Comparison of ENCODE assay signal across 13 mouse cellular contexts in genomic region chrX:103371627-103372026, GRCm38 (mm10). TPM values are rescaled to one million over a fixed set of nuclear protein-coding genes. Genes with fewer than 3 reads are reported as not detected.
DNase-seq lines count a peak whose midpoint lies in the region; ATAC-seq and TF ChIP-seq lines count a peak whose summit lies in the region.
"Had no signal": no experiment of that assay in that cellular context is flagged by ENCODE, and none has a peak within 500 bp of the region (broad histone marks: within the 10 kb centered on the region; RNA-seq: fewer than 3 reads in every experiment).

No protein-coding gene starts in this region.

- H3K4me1 ChIP-seq in kidney, adult 2 months (ENCODE audit: control insufficient read depth, insufficient read depth, low read length), result no peaks in the 10 kb centered on the region
- H3K4me1 ChIP-seq in kidney, embryonic 14.5 days (ENCODE audit: control insufficient read depth, insufficient read depth, low read length), result no peaks in the 10 kb centered on the region
- H3K4me1 ChIP-seq: embryonic facial prominence, embryonic 13.5 days; heart, embryonic 10.5 days had no signal

- ATAC-seq in kidney, embryonic 14.5 days (ENCODE audit: low FRiP score, low TSS enrichment), result no peak
- no peak; the same call in 1 of the 2 replicates for ATAC-seq in frontal cortex, adult (ENCODE audit: low TSS enrichment)

- 0 out of 2 replicates have a peak, but pooled peaks have one; percentile 5 for TF ChIP-seq CTCF in kidney, adult 2 months (conservative IDR thresholded peaks at IDR 0.05; ENCODE audit: insufficient read depth, insufficient read length, low read depth, low read length)

- H3K27me3 ChIP-seq in kidney, adult 2 months (replicated peaks; ENCODE audit: control insufficient read depth, insufficient read depth, low read length), result no peaks in the 10 kb centered on the region
- H3K27me3 ChIP-seq in kidney, embryonic 14.5 days (ENCODE audit: control insufficient read depth, insufficient read depth, low read length), result no peaks in the 10 kb centered on the region

- no peak overlapping the region for H3K4me3 ChIP-seq in kidney, adult 2 months (ENCODE audit: insufficient read depth, low read depth, low read length)
- H3K4me3 ChIP-seq in kidney, embryonic 14.5 days (ENCODE audit: low read length), result no peak overlapping the region
- H3K4me3 ChIP-seq: embryonic facial prominence, embryonic 13.5 days; heart, embryonic 10.5 days had no signal

- no peak overlapping the region for H3K4me2 ChIP-seq in kidney, embryonic 14.5 days (replicated peaks; ENCODE audit: low read depth, low read length)
- H3K4me2 ChIP-seq: embryonic facial prominence, embryonic 13.5 days had no signal

- intact Hi-C loops in left cerebral cortex, postnatal 36 days (cut with DNase I), result loop anchor here (5.0 kb wide), 1 partner anchor 99 kb away; no protein-coding TSS in a partner anchor

- peak; percentile 30 for DNase-seq in kidney, adult 2 months
- peak; percentile 68 for DNase-seq in 3T3-L1 (ENCODE audit: low read depth, low spot score)
- peak; percentile 55 for DNase-seq in CD4-positive, CD25-positive, alpha-beta regulatory T cell, adult 2 months (ENCODE audit: low read depth, low spot score)
- DNase-seq in embryo, embryonic 10 days (ENCODE audit: low spot score), result peak; percentile 44
- DNase-seq in left cerebral cortex, postnatal 36 days (ENCODE audit: low spot score in 2 of 2), result no peak
- no peak for DNase-seq in ovary, postnatal 36 days (ENCODE audit: low spot score)
- DNase-seq: adrenal gland, postnatal 25 days had no signal

- WGBS in kidney, adult 2 months, result 33% methylated on average over 2 of the region's 2 CpGs
- WGBS in kidney, embryonic 14.5 days, result 40% methylated on average over 2 of the region's 2 CpGs

- H3K36me3 ChIP-seq in kidney, adult 2 months (ENCODE audit: control insufficient read depth, insufficient read depth, low read length), result no peaks in the 10 kb centered on the region
- no peaks in the 10 kb centered on the region for H3K36me3 ChIP-seq in kidney, embryonic 14.5 days (ENCODE audit: control insufficient read depth, insufficient read depth, low read length)
- H3K36me3 ChIP-seq: embryonic facial prominence, embryonic 13.5 days; heart, embryonic 10.5 days had no signal

- no peak for TF ChIP-seq POLR2A in kidney, adult 2 months (IDR thresholded peaks at IDR 0.05; ENCODE audit: low read depth, low read length)

- no peaks in the 10 kb centered on the region for H3K9me3 ChIP-seq in kidney, embryonic 14.5 days (ENCODE audit: control insufficient read depth, low read length)
- H3K9me3 ChIP-seq: embryonic facial prominence, embryonic 13.5 days; heart, embryonic 10.5 days had no signal

- H3K9ac ChIP-seq in kidney, embryonic 14.5 days (ENCODE audit: low read depth, low read length), result no peak overlapping the region
- H3K9ac ChIP-seq: embryonic facial prominence, embryonic 13.5 days had no signal

- H3K27ac ChIP-seq in kidney, adult 2 months (ENCODE audit: insufficient read depth, low read depth, low read length), result no peak overlapping the region
- H3K27ac ChIP-seq in kidney, embryonic 14.5 days (ENCODE audit: low read depth, low read length), result no peak overlapping the region
- H3K27ac ChIP-seq: embryonic facial prominence, embryonic 13.5 days; heart, embryonic 10.5 days had no signal

RNA-seq across cellular contexts. Expression of gene Chic1, which starts 15.4 kb away (rescaled TPM):
- 0.91 and 1.5 TPM in 2 replicates for polyA plus RNA-seq in kidney, adult 2 months (2012; rRNA removed)
- 3.8 and 4.8 TPM in 2 replicates for polyA plus RNA-seq in kidney, embryonic 14.5 days (2014; fragmentation: Nextera tagmentation; extraction: Ambion mirVana)
- 10 to 100 TPM; 16.3 to 21.4 TPM for total RNA-seq in left cerebral cortex, postnatal 36 days (2021)

RNA-seq across cellular contexts. Expression of gene Tsx, which starts 42.6 kb away (rescaled TPM):
- polyA plus RNA-seq in kidney, adult 2 months (2012; rRNA removed), result 0.13 and 0.16 TPM in 2 replicates
- polyA plus RNA-seq in kidney, embryonic 14.5 days (2014; fragmentation: Nextera tagmentation; extraction: Ambion mirVana), result 0.24 TPM in 1 of 2 replicates, not detected in the other
- total RNA-seq in left cerebral cortex, postnatal 36 days (2021), result under 1 TPM in 1 of 2 experiments, not detected in 1; 0.52 TPM
- total RNA-seq: adrenal gland, postnatal 25 days had no signal
- polyA plus RNA-seq: heart, embryonic 10.5 days had no signal

RNA-seq across cellular contexts. Expression of gene Gm26992, which starts 50.2 kb away (rescaled TPM):
- not detected in 2 replicates for polyA plus RNA-seq in kidney, adult 2 months (2012; rRNA removed)
- polyA plus RNA-seq in kidney, embryonic 14.5 days (2014; fragmentation: Nextera tagmentation; extraction: Ambion mirVana), result not detected in 2 replicates
- total RNA-seq in left cerebral cortex, postnatal 36 days (2021), result under 1 TPM in 1 of 2 experiments, not detected in 1; 0.96 TPM
- total RNA-seq: adrenal gland, postnatal 25 days had no signal
- polyA plus RNA-seq: embryonic facial prominence, embryonic 13.5 days; heart, embryonic 10.5 days; lung, embryonic 16.5 days had no signal

RNA-seq across cellular contexts. Expression of gene Cdx4, which starts 50.4 kb away (rescaled TPM):
- polyA plus RNA-seq in kidney, adult 2 months (2012; rRNA removed), result 0.09 and 0.10 TPM in 2 replicates
- polyA plus RNA-seq in kidney, embryonic 14.5 days (2014; fragmentation: Nextera tagmentation; extraction: Ambion mirVana), result not detected in 2 replicates
- total RNA-seq in left cerebral cortex, postnatal 36 days (2021), result not detected
- total RNA-seq: adrenal gland, postnatal 25 days had no signal
- polyA plus RNA-seq: embryonic facial prominence, embryonic 13.5 days; heart, embryonic 10.5 days; large intestine, adult 2 months; lung, embryonic 16.5 days had no signal

Comparison
In these comparisons a context has a peak if more than half of its experiments do, and no peak if none do; other contexts are left out.
1. DNase-seq: peak in kidney, adult 2 months (single experiment), 3T3-L1 (single experiment), CD4-positive, CD25-positive, alpha-beta regulatory T cell, adult 2 months (single experiment) and embryo, embryonic 10 days (single experiment); none in left cerebral cortex, postnatal 36 days (0 of 2) and ovary, postnatal 36 days (single experiment).